Mouse (Mus musculus) heart, postnatal 10 days (tissue): ENCODE measurements at regions not wholly inside any gene's neighbourhood (a gene's known extent, or its start where the extent isn't known, plus 50 kb on each side); places are given as distances from the start of the nearest gene placed in this dataset.

Source experiments
- microRNA-seq, 2 experiments: library from miRNA; unstranded; fragments of <30 nt; microRNA quantifications; one replicate each; pipeline ENCODE4 v1.2.0; 2022

Small RNAs in the stretch of these regions (microRNA-seq; reads per million reads assigned to microRNA genes)
- gene Gm23659 = 0 reads per million in 2 experiments
